Mouse (Mus musculus): ENCODE measurements around the gene B3galt5. TPM values are rescaled to one million over a fixed set of nuclear protein-coding genes. Genes with fewer than 3 reads are reported as not detected.
A peak's percentile ranks its signal among the peaks of the same experiment; 100 is the strongest.
"Not testable (repeated sequence)": the region's sequence is repeated elsewhere in the genome, so short reads cannot be mapped to it uniquely, and the experiment has no call there.

Gene B3galt5
- polyA plus RNA-seq, 1 experiment from 2014 or later = 0.35 TPM

DNA sequence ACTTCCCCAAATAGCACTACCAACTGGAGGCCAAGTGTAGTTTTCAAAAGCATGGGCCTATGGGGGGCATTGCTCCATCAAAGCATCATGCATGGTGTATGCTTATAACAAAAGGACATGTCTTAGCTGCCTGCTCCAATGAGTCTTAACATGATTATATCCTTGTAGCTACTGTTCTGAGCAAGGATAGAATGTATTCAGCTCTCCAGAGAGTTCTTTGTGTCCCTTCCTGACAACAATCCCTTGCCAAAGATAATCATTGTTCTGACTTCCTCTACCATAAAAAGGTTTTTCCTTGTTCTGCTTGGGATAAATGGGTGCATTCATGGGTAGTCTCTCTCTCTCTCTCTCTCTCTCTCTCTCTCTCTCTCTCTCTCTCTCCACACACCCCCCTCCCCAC lies 68.8 kb downstream of the B3galt5 start:
- Histone ChIP-seq H3K27me3 (no peaks in the 10 kb centered on the region), H3K4me3 (no peak overlapping the region), H3K36me3 (no peaks in the 10 kb centered on the region), H3K4me1 (no peaks in the 10 kb centered on the region), H3K27ac (no peak overlapping the region), H3K4me2 (no peak overlapping the region), H3K9me3 (no peaks in the 10 kb centered on the region), H3K9ac (no peak overlapping the region)
- ATAC-seq (ENCODE audit: insufficient number of reproducible peaks, insufficient read depth, low FRiP score, low TSS enrichment, low read depth) = no peak

DNA sequence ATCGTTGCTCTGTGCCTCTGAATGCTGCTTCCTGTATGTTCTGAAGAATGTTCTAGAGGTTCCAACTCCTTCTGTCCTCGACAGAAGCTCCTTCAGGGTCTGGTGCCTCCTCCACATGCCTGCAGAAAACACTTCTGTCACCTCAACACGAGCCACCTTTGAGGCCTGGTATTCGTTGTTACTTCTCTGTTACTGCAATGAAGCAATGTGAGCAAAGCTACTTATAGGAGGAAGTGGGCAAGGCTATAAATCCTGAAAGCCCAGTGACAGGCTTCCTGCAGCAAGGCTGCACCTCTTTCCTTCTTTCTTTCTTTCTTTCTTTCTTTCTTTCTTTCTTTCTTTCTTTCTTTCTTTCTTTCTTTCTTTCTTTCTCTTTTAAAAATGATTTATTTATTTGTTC lies 71.3 kb downstream of the B3galt5 start:
- Histone ChIP-seq H3K27me3 (no peaks in the 10 kb centered on the region), H3K4me3 (no peak overlapping the region), H3K9ac (no peak overlapping the region), H3K4me1 (no peaks in the 10 kb centered on the region), H3K27ac (no peak overlapping the region), H3K36me3 (no peaks in the 10 kb centered on the region), H3K4me2 (no peak overlapping the region), H3K9me3 (no peaks in the 10 kb centered on the region)
- WGBS = 75% methylated on average over 4 of the region's 4 CpGs
- no peak for ATAC-seq (ENCODE audit: insufficient number of reproducible peaks, insufficient read depth, low FRiP score, low TSS enrichment, low read depth)

DNA sequence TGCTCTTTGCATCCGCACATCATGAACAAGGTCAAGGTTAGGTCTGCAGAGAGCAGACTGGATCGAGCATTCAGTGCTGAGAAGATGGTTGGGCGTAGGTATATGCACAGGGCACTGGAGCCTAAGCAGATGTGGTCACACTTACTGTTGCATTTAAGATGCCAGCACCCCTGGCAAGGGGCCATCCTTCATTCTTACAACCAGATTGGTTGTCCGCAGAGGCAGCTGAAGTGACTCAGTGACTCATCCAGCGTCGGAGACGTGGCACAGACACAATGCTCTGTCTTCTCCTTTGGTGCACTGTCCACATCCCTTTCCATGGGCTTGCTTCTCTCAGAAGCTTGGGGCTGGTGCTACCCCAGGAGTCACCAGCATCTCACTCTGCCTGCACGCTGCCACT lies 82.2 kb downstream of the B3galt5 start:
- Histone ChIP-seq H3K4me3 (no peak overlapping the region), H3K27me3 (no peaks in the 10 kb centered on the region), H3K36me3 (no peaks in the 10 kb centered on the region), H3K9me3 (no peaks in the 10 kb centered on the region), H3K4me1 (no peaks in the 10 kb centered on the region), H3K9ac (no peak overlapping the region), H3K27ac (no peak overlapping the region), H3K4me2 (no peak overlapping the region)
- ATAC-seq (ENCODE audit: insufficient number of reproducible peaks, insufficient read depth, low FRiP score, low TSS enrichment, low read depth) = no peak
- WGBS = 87% methylated on average over 8 of the region's 8 CpGs

DNA sequence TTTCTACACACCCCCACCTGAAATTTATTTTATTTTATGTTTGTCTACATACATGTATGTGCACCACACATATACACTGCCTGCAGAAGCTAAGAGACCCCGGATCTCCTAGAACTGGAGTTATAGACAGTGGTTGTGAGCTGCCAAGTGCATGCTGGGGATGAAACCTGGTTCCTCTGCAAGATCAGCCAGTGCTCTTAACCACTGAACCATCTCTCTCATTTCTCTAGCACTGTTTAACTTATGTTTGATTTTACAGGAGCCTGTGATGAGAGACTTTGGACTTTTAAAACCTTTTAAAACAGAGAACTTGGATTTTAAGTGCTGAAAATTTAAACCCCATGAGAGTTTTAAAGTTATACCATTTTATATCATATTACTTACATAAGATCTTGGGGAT lies 87.1 kb downstream of the B3galt5 start:
- Histone ChIP-seq H3K4me2 (no peak overlapping the region), H3K9me3 (no peaks in the 10 kb centered on the region), H3K4me3 (no peak overlapping the region), H3K4me1 (peaks cover 14% of the 10 kb centered on the region), H3K27me3 (no peaks in the 10 kb centered on the region), H3K36me3 (no peaks in the 10 kb centered on the region), H3K9ac (no peak overlapping the region), H3K27ac (no peak overlapping the region)
- 86% methylated on average over 1 of the region's 1 CpGs for WGBS
- ATAC-seq (ENCODE audit: insufficient number of reproducible peaks, insufficient read depth, low FRiP score, low TSS enrichment, low read depth) = no peak

DNA sequence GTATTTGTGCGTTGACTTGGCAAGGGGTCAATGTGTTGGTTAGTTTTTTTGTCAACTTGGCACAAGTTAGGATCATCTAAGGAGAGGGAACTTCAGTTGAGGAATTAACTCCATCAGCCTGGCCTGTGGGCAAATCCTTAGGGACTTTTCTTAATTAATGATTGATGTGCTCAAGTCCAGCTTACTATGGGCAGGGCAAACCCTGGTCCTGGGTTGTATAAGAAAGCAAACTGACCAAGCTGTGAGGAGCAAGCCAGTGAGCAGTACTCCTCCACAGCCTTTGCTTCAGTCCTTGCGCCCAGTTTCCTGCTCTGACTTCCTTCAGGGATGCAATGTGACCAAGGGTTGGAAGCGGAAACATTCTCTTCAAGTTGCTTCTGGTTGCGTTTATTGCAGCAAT lies 87.6 kb downstream of the B3galt5 start:
- Histone ChIP-seq H3K27me3 (no peaks in the 10 kb centered on the region), H3K9ac (no peak overlapping the region), H3K27ac (no peak overlapping the region), H3K4me3 (no peak overlapping the region), H3K36me3 (no peaks in the 10 kb centered on the region), H3K4me2 (no peak overlapping the region), H3K9me3 (no peaks in the 10 kb centered on the region), H3K4me1 (peaks cover 15% of the 10 kb centered on the region)
- WGBS = 80% methylated on average over 4 of the region's 4 CpGs
- no peak for ATAC-seq (ENCODE audit: insufficient number of reproducible peaks, insufficient read depth, low FRiP score, low TSS enrichment, low read depth)

DNA sequence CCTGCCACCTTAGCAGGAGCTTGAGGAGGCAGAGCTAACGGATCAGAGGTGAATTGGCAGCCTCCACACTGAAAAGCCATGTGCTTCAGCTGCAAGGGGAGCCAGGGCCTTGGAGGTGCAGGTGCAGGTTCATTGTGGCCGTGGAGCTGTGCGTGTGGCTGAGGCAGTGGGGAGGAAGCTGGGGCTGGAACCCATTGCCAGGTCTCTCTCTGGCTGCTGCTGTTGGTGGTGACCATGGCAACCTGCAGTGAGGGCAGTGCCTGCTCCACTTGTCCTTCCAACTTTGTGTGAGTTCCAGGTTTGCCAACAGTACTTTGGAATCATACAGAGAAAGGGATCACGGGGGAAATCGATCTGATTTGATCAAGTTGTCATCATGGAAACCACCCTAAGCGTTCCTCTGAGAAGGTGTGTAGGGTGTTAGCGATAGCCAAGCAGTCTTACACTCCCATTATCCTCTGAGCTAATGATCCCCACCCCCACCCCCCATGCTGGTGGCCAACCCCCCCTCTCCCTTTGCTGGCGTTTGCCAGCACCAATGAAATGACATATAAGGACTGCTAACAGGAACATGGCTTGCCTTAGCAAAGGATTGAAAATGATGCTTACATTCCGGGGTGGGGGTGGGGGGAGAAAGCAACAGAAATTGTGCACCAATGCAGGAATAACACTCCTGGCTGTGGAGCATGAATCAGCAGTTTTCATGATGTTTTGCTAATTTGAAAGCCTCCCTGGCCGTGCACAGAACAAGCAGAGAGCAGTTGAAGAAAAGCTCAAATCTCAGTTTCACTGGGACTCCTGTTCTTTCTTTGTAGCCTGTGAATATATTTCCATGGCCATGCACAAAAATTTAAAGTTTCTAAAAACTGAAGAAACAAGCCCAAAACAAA lies 90.8 kb downstream of the B3galt5 start:
- no peak for ATAC-seq (ENCODE audit: insufficient number of reproducible peaks, insufficient read depth, low FRiP score, low TSS enrichment, low read depth)
- Histone ChIP-seq H3K27me3 (no peaks in the 10 kb centered on the region), H3K4me1 (peaks cover 21% of the 10 kb centered on the region), H3K36me3 (no peaks in the 10 kb centered on the region), H3K9me3 (no peaks in the 10 kb centered on the region), H3K27ac (no peak overlapping the region; the same call in 1 of the 2 replicates), H3K9ac (no peak overlapping the region), H3K4me3 (no peak overlapping the region), H3K4me2 (no peak overlapping the region)
- 41% methylated on average over 10 of the region's 10 CpGs for WGBS

DNA sequence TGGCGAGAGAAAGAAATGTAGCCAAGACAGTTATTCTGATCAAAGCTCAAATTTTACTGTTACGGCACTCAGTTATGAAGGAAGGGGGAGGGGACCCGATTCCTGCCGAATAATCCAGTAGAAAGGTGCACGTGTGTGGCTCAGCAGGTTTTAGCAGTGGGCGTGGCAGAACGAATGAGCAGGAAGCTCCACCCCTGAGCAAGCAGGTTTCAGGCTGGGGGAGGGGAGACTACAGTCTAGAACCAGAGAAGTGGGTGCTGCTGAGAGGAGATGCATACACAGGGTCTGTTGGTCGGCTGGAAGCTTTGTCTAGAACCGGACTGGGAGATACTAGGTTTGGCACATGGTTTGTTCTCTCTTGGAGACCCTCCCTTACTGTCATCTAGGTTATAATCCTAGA lies 91.7 kb downstream of the B3galt5 start:
- H3K27me3 ChIP-seq; H3K4me2 ChIP-seq; H3K27ac ChIP-seq; H3K4me3 ChIP-seq; H3K36me3 ChIP-seq; ATAC-seq (ENCODE audit: insufficient number of reproducible peaks, insufficient read depth, low FRiP score, low TSS enrichment, low read depth); H3K9me3 ChIP-seq; H3K9ac ChIP-seq: not testable (repeated sequence)
- WGBS = 30% methylated on average over 9 of the region's 9 CpGs
- H3K4me1 ChIP-seq = peaks cover 21% of the 10 kb centered on the region

DNA sequence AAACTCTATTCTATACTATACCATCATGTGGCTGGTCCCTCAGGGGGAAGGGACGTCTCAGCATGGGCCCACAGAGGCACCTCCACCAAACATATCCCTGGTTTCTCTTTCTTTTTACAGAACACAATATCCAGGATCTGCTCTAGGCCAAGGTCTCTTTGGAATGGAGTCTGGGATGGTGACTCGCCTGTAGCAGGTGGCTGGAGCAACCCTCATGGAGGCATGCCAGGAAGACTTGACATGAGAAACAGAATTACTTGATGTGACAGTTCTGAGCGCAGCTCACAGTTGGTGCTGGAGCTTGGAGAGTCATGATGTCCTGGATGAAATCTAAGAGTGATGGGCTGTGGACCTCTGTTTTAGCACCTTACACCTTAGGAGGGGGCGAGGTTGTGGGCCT lies 104.0 kb downstream of the B3galt5 start:
- Histone ChIP-seq H3K4me1 (no peaks in the 10 kb centered on the region), H3K9me3 (no peaks in the 10 kb centered on the region), H3K4me2 (no peak overlapping the region), H3K36me3 (no peaks in the 10 kb centered on the region), H3K9ac (no peak overlapping the region), H3K27me3 (no peaks in the 10 kb centered on the region), H3K4me3 (no peak overlapping the region), H3K27ac (no peak overlapping the region)
- WGBS = 76% methylated on average over 4 of the region's 4 CpGs
- ATAC-seq (ENCODE audit: insufficient number of reproducible peaks, insufficient read depth, low FRiP score, low TSS enrichment, low read depth) = no peak

DNA sequence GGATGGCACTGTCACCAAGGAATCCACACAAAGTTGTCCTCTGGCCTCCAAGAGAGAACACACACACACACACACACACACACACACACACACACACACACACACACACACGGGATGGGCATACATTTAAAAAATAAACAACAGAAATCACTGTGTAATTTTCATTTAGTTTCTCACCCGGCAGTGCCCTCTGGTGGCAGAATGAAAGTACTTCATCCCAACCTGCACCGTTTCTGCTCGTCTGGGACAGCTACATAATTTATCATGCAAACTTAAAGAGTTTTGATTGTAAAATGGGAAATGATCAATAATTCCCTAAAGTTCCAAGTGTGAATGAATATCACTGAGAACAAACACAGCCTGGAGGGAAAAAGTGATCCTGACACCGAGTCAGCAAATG lies 105.7 kb downstream of the B3galt5 start:
- Histone ChIP-seq H3K9ac (no peak overlapping the region), H3K27ac (no peak overlapping the region), H3K27me3 (no peaks in the 10 kb centered on the region), H3K4me1 (peaks cover 4% of the 10 kb centered on the region), H3K4me3 (no peak overlapping the region), H3K4me2 (no peak overlapping the region), H3K9me3 (no peaks in the 10 kb centered on the region), H3K36me3 (no peaks in the 10 kb centered on the region)
- no peak for ATAC-seq (ENCODE audit: insufficient number of reproducible peaks, insufficient read depth, low FRiP score, low TSS enrichment, low read depth)
- WGBS = 12% methylated on average over 5 of the region's 5 CpGs

DNA sequence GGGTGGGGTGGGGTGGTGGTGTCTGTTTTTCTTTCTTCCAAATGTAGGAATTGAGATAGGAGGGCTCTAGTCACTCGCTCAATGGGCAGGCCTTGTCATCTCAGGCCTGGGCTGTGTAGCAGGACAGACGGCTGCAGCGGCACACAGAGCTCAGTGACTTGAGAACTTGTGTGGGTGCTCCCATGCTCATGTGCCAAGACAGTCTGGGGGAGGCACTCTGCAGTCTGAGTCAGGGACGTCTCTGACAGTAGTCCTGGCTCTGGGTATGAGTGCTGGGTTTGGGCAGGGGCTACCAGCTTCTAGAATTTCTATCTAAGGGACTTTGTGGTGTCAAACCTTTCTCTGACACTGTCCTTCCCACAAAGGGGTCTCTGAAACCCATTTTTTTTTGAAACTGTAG lies 106.3 kb downstream of the B3galt5 start:
- Histone ChIP-seq H3K4me1 (peaks cover 4% of the 10 kb centered on the region), H3K9ac (no peak overlapping the region), H3K36me3 (no peaks in the 10 kb centered on the region), H3K27ac (no peak overlapping the region), H3K4me2 (no peak overlapping the region), H3K4me3 (no peak overlapping the region), H3K9me3 (no peaks in the 10 kb centered on the region), H3K27me3 (no peaks in the 10 kb centered on the region)
- 83% methylated on average over 4 of the region's 4 CpGs for WGBS
- no peak; the same call in 1 of the 2 replicates for ATAC-seq (ENCODE audit: insufficient number of reproducible peaks, insufficient read depth, low FRiP score, low TSS enrichment, low read depth)

DNA sequence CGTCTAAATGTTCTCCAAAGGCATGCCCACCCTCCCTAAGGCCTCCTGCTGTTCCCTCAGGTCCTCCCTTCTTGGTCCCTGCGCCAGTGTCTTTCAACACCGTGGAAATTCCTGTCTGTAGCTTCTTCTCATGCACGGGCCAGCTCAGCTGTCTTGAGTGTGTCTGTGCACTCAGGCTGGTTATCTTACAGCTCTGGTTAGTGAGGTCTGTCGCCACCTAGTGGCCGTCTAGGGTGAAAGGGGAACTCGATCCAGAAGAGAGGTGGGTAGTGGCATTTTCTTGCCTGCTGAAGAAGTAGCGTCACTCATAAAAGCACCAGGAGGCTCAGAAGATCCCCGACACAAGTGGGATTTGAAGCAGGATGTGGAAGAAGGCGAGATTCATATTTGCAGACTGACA lies 109.5 kb downstream of the B3galt5 start:
- H3K4me2 ChIP-seq = peak overlapping the region; percentile 37; the same call in 1 of the 2 replicates
- peaks cover 17% of the 10 kb centered on the region for H3K4me1 ChIP-seq
- H3K36me3 ChIP-seq = no peaks in the 10 kb centered on the region
- WGBS = 6% methylated on average over 10 of the region's 10 CpGs
- H3K9ac ChIP-seq = 0 out of 2 replicates have a peak overlapping the region, but pooled peaks have one; percentile 41
- no peak for ATAC-seq (ENCODE audit: insufficient number of reproducible peaks, insufficient read depth, low FRiP score, low TSS enrichment, low read depth)
- H3K27ac ChIP-seq = no peak overlapping the region
- no peaks in the 10 kb centered on the region for H3K27me3 ChIP-seq
- H3K9me3 ChIP-seq = no peaks in the 10 kb centered on the region
- no peak overlapping the region for H3K4me3 ChIP-seq

DNA sequence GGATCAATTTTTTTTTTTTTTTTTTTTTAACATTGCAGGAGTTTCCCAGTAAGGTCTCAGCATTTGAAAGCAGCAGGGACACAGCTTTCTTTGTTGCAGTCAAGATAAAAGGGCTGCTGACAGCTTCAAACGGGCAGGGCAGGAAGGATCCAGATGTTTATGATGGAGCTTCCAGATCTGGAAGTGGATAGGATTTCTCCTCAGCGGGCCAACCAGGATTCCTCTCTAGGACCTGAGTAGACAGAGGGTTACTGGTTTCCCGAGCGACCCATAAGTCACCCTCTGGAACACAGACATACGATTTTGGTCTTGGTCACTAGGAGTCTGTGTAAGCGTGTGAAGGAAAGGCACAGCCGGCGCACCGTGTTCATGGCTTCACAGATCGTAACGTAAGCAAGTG lies 112.5 kb downstream of the B3galt5 start:
- H3K27ac ChIP-seq = no peak overlapping the region
- no peak for ATAC-seq (ENCODE audit: insufficient number of reproducible peaks, insufficient read depth, low FRiP score, low TSS enrichment, low read depth)
- no peaks in the 10 kb centered on the region for H3K27me3 ChIP-seq
- no peaks in the 10 kb centered on the region for H3K9me3 ChIP-seq
- H3K9ac ChIP-seq = no peak overlapping the region
- H3K4me2 ChIP-seq = peak overlapping the region; percentile 24; the same call in 1 of the 2 replicates
- H3K4me3 ChIP-seq = no peak overlapping the region
- WGBS = 45% methylated on average over 11 of the region's 11 CpGs
- H3K36me3 ChIP-seq = no peaks in the 10 kb centered on the region
- peaks cover 17% of the 10 kb centered on the region for H3K4me1 ChIP-seq

Measured in embryonic facial prominence, embryonic 13.5 days (tissue).